Mouse (Mus musculus) myocyte (in vitro differentiated cells): ENCODE measurements around the gene Baiap2.

Experiments
- MAX ChIP-seq: IDR thresholded peaks from one replicate; pipeline ENCODE4 v1.6.1; 2011; ENCODE audit warnings: low read depth, mild to moderate bottlenecking, control low read depth
- MYOD1 ChIP-seq, 3 experiments: IDR thresholded peaks; one replicate each; pipeline ENCODE4 v1.6.1; 2011; ENCODE audit warnings: control low read depth in 2 of 3, low read depth in 2 of 3, mild to moderate bottlenecking in 2 of 3, moderate library complexity in 1 of 3; ENCODE audit not compliant: insufficient read length in 2 of 3, control insufficient read depth in 1 of 3
- MYOG ChIP-seq, 3 experiments: IDR thresholded peaks; one replicate each; pipeline ENCODE4 v1.6.1; 2011; ENCODE audit warnings: control low read depth in 2 of 3, low read depth in 2 of 3, mild to moderate bottlenecking in 2 of 3; ENCODE audit not compliant: insufficient read length in 2 of 3, control insufficient read depth in 1 of 3, insufficient read depth in 1 of 3
- POLR2A ChIP-seq: IDR thresholded peaks from one replicate; pipeline ENCODE4 v1.6.1; 2011; ENCODE audit warnings: low read depth, mild to moderate bottlenecking, control low read depth, moderate library complexity; ENCODE audit not compliant: insufficient read length
- POLR2AphosphoS2 ChIP-seq: IDR thresholded peaks from one replicate; pipeline ENCODE4 v1.6.1; 2011; ENCODE audit warnings: low read depth, control low read depth; ENCODE audit not compliant: insufficient read length
- REST ChIP-seq: IDR thresholded peaks from one replicate; pipeline ENCODE4 v1.6.1; 2011; ENCODE audit warnings: mild to moderate bottlenecking, control low read depth, moderate library complexity; ENCODE audit not compliant: insufficient read depth, insufficient read length
- USF1 ChIP-seq: IDR thresholded peaks from one replicate; pipeline ENCODE4 v1.6.1; 2011; ENCODE audit warnings: low read depth, mild to moderate bottlenecking, control low read depth, moderate library complexity

DNA sequence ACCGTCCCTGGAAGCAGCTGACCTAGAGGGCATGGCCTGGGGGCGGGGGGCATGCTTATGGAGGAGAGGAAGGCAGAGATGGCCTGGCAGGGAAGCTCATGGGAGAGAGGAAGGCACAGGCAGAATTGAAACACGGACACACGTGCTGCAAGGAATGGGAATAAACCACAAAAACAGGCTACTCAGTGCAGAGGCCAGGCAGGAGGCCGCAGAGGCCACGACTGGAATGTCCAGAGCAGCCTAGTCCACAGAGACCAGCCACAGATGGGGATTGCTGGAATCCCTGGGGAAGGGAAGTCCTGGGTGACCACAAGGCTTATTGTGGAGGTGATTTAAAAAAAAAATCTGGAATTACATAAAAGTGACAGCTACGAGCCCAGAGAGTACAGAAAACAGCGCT, 106.5 kb downstream of the Baiap2 start:
- TF ChIP-seq POLR2A (no peak), POLR2AphosphoS2 (no peak), MAX (no peak), MYOD1 (IDR thresholded peaks at IDR 0.05; ENCODE audit: control insufficient read depth in 1 of 3, insufficient read length in 2 of 3, low read depth in 2 of 3) (peak in 2 of 3 experiments; percentile 36 to 58), REST (no peak), MYOG (IDR thresholded peaks at IDR 0.05; ENCODE audit: control insufficient read depth in 1 of 3, insufficient read depth in 1 of 3, insufficient read length in 2 of 3, low read depth in 2 of 3) (peak in 2 of 3 experiments; percentile 40 to 88), USF1 (peak; percentile 25)
